Mouse (Mus musculus) liver, embryonic 18 days (tissue): Measurements from ENCODE around the gene Dap. TPM values are rescaled to one million over a fixed set of nuclear protein-coding genes. Genes with fewer than 3 reads are reported as not detected.

Source experiments
- polyA plus RNA-seq: library from polyadenylated mRNA; depleted of rRNA; stranded (reverse); fragments of >200 nt; gene quantifications from 2 replicates; pipeline ENCODE4 v1.2.3, GENCODE M21; 2012; rRNA removed

Gene Dap
- polyA plus RNA-seq = 38.5 and 43.8 TPM in 2 replicates

DNA sequence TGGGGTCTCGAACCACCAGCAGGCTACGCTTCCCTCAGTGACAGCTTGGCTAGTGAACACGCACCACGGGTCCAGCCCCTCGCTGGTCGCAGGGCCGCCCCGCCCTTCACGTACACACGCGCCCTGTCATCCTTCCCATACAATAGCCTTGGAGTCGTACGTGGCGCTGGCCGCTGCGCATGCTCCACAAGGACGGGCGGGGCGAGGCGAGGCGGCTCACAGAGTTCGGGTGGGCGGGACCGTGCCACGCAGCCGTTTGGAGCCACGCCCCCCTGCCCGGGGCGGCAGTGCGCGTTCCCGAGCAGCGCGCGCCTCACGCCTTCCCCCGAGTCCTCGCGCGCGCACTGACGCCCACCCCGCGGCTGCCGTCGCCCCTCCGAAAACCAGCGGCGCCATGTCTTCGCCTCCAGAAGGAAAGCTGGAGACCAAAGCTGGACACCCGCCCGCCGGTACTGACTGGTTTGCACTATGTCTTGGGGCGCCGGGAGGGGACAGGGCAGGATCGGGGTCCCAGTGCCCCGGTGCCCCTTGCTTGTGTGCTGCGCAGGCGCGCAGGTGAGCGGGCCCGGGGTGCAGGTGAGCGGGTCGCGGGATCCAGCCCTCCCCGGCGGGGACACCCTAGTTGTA is at the start of gene Dap:
Gene Dap (plus strand): TSS at position 180 of the 627 bp plus-strand sequence.

Other genes starting within 250 kb of the Dap start
- gene Ankrd33b, start 143.4 kb downstream of the Dap start, polyA plus RNA-seq = 0.75 and 1.0 TPM in 2 replicates
- 2.2 and 3.4 TPM in 2 replicates for gene Ropn1l, start 229.4 kb downstream of the Dap start, polyA plus RNA-seq